Mouse (Mus musculus): ENCODE results near the gene Prex1.
A peak's percentile ranks its signal among the peaks of the same experiment; 100 is the strongest.

Prex1 gene

GRCm38 (mm10) chr2:166606053-166606452, 107.6 kb downstream of the Prex1 start:
- DNase-seq (ENCODE audit: low spot score in 2 of 2): no peak

DNA sequence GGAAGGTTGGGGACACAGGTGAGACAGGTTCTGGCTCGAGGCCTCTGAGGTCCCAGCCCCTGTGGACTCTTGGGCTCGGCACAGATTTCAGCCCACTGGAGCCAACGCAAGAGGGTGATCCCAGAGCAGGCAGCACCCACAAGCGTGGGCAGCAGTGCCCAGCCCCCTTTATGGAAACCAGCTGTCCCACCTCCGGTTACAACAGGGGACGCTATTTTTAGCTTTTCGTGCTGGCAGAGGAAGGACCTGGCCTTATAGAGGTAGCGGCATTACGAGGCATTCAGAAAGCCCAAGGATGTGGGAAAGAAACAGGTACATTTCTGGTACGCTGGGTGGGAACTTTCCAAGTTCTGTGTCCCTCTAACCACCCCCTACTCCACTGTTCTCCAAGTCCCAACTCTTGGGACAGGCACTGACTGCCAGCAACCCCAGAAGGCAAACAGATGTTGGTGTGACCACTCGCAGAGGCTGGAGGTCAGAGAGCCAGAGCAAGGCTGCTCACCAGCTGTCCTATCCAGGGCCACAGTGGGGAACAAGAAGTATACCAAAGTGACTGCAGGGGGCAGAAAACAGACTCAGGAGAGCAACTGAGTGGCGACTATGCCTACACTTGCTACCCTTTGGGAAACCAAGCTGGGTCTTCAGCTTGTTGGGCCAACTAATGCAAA, 108.3 kb downstream of the Prex1 start:
- DNase-seq (ENCODE audit: low spot score in 2 of 2): no peak

DNA sequence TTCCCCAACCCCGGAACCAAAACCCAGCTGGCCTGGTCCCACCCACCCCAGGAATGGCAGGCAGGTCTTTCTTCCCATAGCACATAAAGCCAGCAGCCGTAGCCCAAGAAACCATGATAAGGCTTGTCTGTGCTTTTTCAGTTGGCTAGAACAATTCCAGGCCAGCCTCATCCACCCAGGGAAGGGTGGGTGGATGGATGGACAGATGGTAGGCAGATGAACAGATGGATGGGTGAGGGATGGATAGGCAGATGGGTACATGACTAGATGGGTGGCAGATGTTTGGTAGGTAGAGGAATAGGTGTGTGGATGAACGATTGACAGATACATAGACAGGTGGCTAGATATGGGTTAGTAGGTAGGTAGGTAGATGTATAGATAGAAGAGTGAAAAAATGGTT, 110.7 kb downstream of the Prex1 start:
- peak; percentile 39 to 59 for DNase-seq (ENCODE audit: low spot score in 2 of 2)

GRCm38 (mm10) chr2:166601420-166601819, 112.2 kb downstream of the Prex1 start:
- no peak for DNase-seq (ENCODE audit: low spot score in 2 of 2)

GRCm38 (mm10) chr2:166598453-166599155, 115.0 kb downstream of the Prex1 start:
- no peak for DNase-seq (ENCODE audit: low spot score in 2 of 2)

GRCm38 (mm10) chr2:166597763-166598162, 115.9 kb downstream of the Prex1 start:
- no peak for DNase-seq (ENCODE audit: low spot score in 2 of 2)

GRCm38 (mm10) chr2:166592034-166592912, 121.4 kb downstream of the Prex1 start:
- DNase-seq (ENCODE audit: low spot score in 2 of 2): peak; percentile 86 to 90

DNA sequence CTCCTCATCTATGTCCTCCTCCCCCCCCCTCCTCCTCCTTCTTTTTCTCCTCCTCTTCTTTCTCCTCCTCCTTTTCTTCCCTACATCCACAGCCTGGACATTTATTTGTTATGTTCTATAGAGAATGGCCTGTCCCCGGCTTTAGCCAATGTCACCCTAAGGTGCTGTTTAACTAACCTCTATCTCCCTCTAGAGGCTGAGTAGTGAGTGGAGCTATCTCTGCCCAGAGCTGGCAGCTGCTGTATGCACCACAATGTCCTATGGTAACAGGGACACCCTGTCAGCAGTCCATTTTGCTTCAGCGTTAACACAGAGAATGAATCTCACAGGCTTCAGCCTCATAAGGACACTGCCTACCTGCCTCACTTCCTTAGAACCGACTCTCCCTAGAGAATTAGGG, 129.1 kb downstream of the Prex1 start:
- DNase-seq (ENCODE audit: low spot score in 2 of 2): no peak

DNA sequence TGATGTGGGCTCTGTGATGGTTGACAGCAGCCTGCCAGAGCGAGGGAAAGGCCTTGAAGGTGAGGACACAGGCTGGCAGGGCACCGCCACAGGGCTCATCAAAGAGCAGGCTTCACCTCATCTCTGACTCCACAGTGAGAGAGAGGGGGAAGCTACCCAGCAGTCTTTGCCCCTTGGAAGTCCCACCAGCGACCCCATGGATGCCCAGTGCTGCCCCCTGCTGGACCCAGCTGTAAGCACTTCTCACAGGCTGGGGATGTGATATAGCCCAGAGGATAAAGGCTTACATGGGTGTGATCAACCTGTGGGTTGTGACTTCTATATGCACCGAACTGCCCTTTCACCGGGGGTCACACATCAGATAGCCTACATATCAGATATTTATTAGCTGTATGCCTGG, 130.3 kb downstream of the Prex1 start:
- DNase-seq (ENCODE audit: low spot score in 2 of 2): no peak

GRCm38 (mm10) chr2:166581881-166582583, 131.6 kb downstream of the Prex1 start:
- DNase-seq (ENCODE audit: low spot score in 2 of 2): peak; percentile 62 to 78

GRCm38 (mm10) chr2:166579793-166580192, 133.8 kb downstream of the Prex1 start:
- no peak for DNase-seq (ENCODE audit: low spot score in 2 of 2)

GRCm38 (mm10) chr2:166579361-166579760, 134.3 kb downstream of the Prex1 start:
- peak in 1 of 2 experiments; percentile 52 for DNase-seq (ENCODE audit: low spot score in 2 of 2)

- DNase-seq (ENCODE audit: low spot score in 2 of 2): no peak
Observed at GRCm38 (mm10) chr2:166575419-166575818, 138.2 kb downstream of the Prex1 start.

- DNase-seq (ENCODE audit: low spot score in 2 of 2): peak; percentile 58 to 66
Observed at GRCm38 (mm10) chr2:166574934-166575333, 138.7 kb downstream of the Prex1 start.

DNA sequence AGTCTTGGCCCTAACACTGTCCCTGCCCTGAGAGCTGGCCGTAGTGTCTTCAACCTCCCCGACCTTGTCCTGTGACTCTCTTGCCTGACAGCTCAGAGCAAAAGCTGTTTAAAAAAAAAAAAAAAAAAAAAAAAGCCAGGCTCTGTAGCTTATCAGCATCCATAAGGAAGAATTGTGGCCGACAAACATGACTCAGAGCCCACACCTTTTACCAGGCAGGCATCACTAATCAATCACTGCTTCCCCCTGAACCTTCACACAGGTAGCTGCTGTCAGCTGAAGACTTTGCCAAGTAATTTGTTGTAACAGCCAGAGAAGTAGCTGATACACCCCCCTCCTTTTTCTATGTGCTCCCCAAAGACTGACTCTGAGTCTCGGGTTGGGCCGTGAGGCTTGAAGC, 140.0 kb downstream of the Prex1 start:
- no peak for DNase-seq (ENCODE audit: low spot score in 2 of 2)

DNA sequence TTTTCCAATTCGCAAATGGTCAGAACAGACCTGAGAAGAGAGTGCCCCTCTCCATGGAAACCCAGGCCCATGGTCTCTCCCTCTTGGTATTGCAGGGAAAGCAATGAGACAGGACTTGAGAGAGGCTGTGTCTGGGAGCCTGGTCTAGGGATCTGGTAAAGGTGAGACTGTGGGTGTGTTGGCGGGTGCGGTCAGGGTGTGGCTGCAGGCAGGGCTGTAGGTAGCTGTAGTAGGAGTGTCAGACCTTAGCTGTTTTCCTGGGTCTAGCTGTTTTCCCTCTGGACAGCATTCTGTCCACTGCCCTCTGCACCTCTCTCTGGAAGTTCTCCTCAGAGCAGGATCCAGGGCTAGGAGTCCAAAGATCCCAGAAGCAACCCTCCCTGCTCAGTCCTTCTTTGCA, 141.3 kb downstream of the Prex1 start:
- DNase-seq (ENCODE audit: low spot score in 2 of 2): no peak

DNA sequence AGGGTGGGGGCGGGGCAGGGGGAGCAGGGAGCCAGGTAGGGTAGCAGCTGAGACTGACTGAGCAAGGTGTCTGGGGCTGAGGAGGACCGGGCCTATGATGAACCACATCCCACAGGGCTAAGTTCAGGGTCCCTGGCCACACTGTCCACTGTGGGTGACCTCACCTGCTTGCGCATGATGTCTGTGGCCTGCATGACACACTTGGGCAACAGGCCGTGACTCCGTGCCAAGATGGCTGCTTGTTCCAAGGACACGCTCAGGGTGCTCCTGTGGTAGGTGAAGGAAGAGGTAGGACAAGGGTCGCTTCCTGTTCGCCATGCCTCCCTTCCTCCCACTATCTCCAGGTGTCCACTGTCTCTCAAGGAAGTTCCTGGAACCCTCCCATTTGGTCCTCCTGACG, 144.4 kb downstream of the Prex1 start:
- no peak for DNase-seq (ENCODE audit: low spot score in 2 of 2)

DNA sequence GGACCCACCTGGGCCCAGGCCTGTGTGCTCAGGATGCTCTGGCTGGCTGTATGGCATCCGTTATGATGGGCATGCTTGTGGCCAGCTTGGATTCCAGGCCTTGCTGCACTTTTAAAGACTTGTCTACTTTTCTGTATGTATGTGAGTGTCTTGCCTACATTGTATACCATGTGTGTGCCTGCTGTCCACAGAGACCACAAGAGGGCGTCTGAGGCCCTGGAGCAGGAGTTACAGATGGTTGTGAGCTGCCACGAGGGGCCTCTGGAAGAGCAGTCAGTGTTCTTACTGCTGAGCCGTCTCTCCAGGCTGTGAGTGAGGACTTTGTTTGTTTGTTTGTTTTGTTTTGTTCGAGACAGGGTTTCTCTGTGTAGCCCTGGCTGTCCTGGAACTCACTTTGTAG, 148.1 kb downstream of the Prex1 start:
- peak in 1 of 2 experiments; percentile 27 for DNase-seq (ENCODE audit: low spot score in 2 of 2)

DNA sequence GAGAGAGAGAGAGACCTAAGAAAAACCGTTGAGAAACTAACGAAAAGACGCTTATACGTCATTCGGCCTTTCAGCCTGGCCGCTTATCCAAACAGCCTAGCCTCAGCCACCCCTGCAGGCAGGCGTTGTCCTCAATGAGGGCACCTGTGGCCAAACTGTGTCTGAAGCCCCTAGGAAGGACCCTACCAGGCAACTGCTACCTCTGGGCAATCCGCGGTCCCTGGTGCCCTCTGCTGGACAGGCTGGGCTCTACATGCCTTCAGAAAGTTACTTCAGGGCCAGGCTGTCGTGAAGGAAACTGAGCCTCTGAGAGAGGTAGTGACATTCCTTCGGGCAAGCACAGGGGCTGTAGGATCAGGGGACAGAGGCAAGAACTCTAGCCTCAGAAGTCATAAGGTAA, 149.2 kb downstream of the Prex1 start:
- DNase-seq (ENCODE audit: low spot score in 2 of 2): peak; percentile 61 to 67

DNA sequence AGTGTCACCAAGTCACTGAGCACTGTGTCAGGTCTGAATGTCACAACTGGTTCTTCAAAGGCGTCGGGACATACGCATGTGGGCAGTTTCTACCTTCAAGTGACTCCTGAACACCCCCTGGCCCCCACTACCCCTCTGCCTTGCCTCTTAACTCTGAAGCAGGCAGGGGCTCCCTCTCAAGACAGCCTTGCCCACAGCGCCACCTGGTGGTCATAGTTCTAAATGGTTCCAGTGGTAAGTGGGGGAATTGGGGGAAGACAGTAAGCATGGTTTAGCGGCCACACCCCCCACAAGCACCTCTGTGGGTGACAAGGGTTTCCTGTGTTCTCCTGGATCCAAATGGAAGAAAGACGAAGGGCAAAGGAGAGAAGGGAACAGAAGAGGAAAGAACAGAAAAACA, 149.7 kb downstream of the Prex1 start:
- peak; percentile 87 to 91 for DNase-seq (ENCODE audit: low spot score in 2 of 2)

GRCm38 (mm10) chr2:166563076-166563475, 150.6 kb downstream of the Prex1 start:
- peak; percentile 48 to 60 for DNase-seq (ENCODE audit: low spot score in 2 of 2)

- DNase-seq (ENCODE audit: low spot score in 2 of 2): no peak
Observed at GRCm38 (mm10) chr2:166561781-166562180, 151.9 kb downstream of the Prex1 start.

Measured in right cerebral cortex, adult 2 months (tissue).